Mouse (Mus musculus) gonadal fat pad, adult 2 months (tissue): ENCODE measurements at regions not wholly inside any gene's neighbourhood (a gene's known extent, or its start where the extent isn't known, plus 50 kb on each side); places are given as distances from the start of the nearest gene placed in this dataset.

Experiments used
- DNase-seq: peaks from one replicate; pipeline ENCODE4 v3.0.0-alpha.2; 2012; ENCODE audit warnings: low read depth

- DNase-seq: no peak
These were observed 239.9 kb downstream of the Fam173b start for GRCm38 (mm10) chr15:31841519-31841918.

- DNase-seq: no peak
These were observed 253.1 kb downstream of the Fam173b start for GRCm38 (mm10) chr15:31854764-31855163.

- no peak for DNase-seq
These were observed 253.5 kb downstream of the Fam173b start for GRCm38 (mm10) chr15:31855188-31855587.

- DNase-seq: no peak
These were observed 267.4 kb downstream of the Fam173b start for GRCm38 (mm10) chr15:31869100-31869499.

GRCm38 (mm10) chr15:31869673-31870417 is 268.2 kb downstream of the Fam173b start:
- DNase-seq: no peak

GRCm38 (mm10) chr15:31875436-31875835 is 273.8 kb downstream of the Fam173b start:
- DNase-seq: no peak

- no peak for DNase-seq
These were observed 278.8 kb downstream of the Fam173b start for GRCm38 (mm10) chr15:31880479-31880878.

GRCm38 (mm10) chr15:31882331-31882730 is 280.7 kb downstream of the Fam173b start:
- no peak for DNase-seq

- no peak for DNase-seq
These were observed 281.9 kb downstream of the Fam173b start for GRCm38 (mm10) chr15:31883516-31883915.

GRCm38 (mm10) chr15:31898904-31899650 is 278.0 kb upstream of the Tas2r119 start:
- DNase-seq: no peak

- DNase-seq: no peak
These were observed 276.8 kb upstream of the Tas2r119 start for GRCm38 (mm10) chr15:31900325-31900724.

GRCm38 (mm10) chr15:31908432-31908831 is 268.7 kb upstream of the Tas2r119 start:
- no peak for DNase-seq

GRCm38 (mm10) chr15:31911978-31912377 is 265.1 kb upstream of the Tas2r119 start:
- DNase-seq: no peak

- no peak for DNase-seq
These were observed 255.6 kb upstream of the Tas2r119 start for GRCm38 (mm10) chr15:31921485-31921884.

- no peak for DNase-seq
These were observed 216.8 kb upstream of the Tas2r119 start for GRCm38 (mm10) chr15:31960301-31960700.

- DNase-seq: no peak
These were observed 215.1 kb upstream of the Tas2r119 start for GRCm38 (mm10) chr15:31961963-31962362.

- DNase-seq: no peak
These were observed 212.2 kb upstream of the Tas2r119 start for GRCm38 (mm10) chr15:31964911-31965310.

- no peak for DNase-seq
These were observed 211.5 kb upstream of the Tas2r119 start for GRCm38 (mm10) chr15:31965542-31965941.

GRCm38 (mm10) chr15:31972891-31973290 is 204.2 kb upstream of the Tas2r119 start:
- DNase-seq: no peak

- no peak for DNase-seq
These were observed 203.2 kb upstream of the Tas2r119 start for GRCm38 (mm10) chr15:31973889-31974288.

GRCm38 (mm10) chr15:31976461-31976860 is 200.6 kb upstream of the Tas2r119 start:
- no peak for DNase-seq

- no peak for DNase-seq
These were observed 199.5 kb upstream of the Tas2r119 start for GRCm38 (mm10) chr15:31977563-31977962.

- DNase-seq: no peak
These were observed 197.1 kb upstream of the Tas2r119 start for GRCm38 (mm10) chr15:31979961-31980360.
